Mouse (Mus musculus) heart, embryonic 11.5 days (tissue): ENCODE results near the gene Disc1. TPM values are rescaled to one million over a fixed set of nuclear protein-coding genes. Genes with fewer than 3 reads are reported as not detected.
A peak's percentile ranks its signal among the peaks of the same experiment; 100 is the strongest.

ENCODE experiments used
- ATAC-seq: fragments of 200-750 bp; cut with Nextera tagmentation; replicated peaks from 2 replicates; pipeline ENCODE4 v1.8.0; 2017; ENCODE audit warnings: moderate library complexity; ENCODE audit not compliant: insufficient number of reproducible peaks, low FRiP score, low TSS enrichment
- H3K27ac ChIP-seq: fragments of 300-500 bp; sonication (generic); 2 replicates; pipeline ENCODE4 v1.5.1; 2014; ENCODE audit warnings: mild to moderate bottlenecking, low read depth, low read length
- H3K27me3 ChIP-seq: fragments of 300-500 bp; sonication (generic); 2 replicates; pipeline ENCODE4 v1.6.1; 2014; ENCODE audit warnings: mild to moderate bottlenecking, low read length, mixed read lengths; ENCODE audit not compliant: control insufficient read depth, insufficient read depth
- H3K36me3 ChIP-seq: fragments of 300-500 bp; sonication (generic); 2 replicates; pipeline ENCODE4 v1.6.1; 2014; ENCODE audit warnings: mild to moderate bottlenecking, low read length, moderate library complexity, mixed read lengths; ENCODE audit not compliant: control insufficient read depth, insufficient read depth
- H3K4me1 ChIP-seq: fragments of 300-500 bp; sonication (generic); 2 replicates; pipeline ENCODE4 v1.6.1; 2014; ENCODE audit warnings: low read length; ENCODE audit not compliant: control insufficient read depth, insufficient read depth
- H3K4me2 ChIP-seq: fragments of 300-500 bp; sonication (generic); 2 replicates; pipeline ENCODE4 v1.6.1; 2014; ENCODE audit warnings: mild to moderate bottlenecking, moderate library complexity
- H3K4me3 ChIP-seq: fragments of 300-500 bp; sonication (generic); 2 replicates; pipeline ENCODE4 v1.5.1; 2014; ENCODE audit warnings: low read depth, low read length
- H3K9ac ChIP-seq: fragments of 300-500 bp; sonication (generic); 2 replicates; pipeline ENCODE4 v1.6.1; 2014; ENCODE audit warnings: mild to moderate bottlenecking, low read depth, low read length, moderate library complexity
- H3K9me3 ChIP-seq: fragments of 300-500 bp; sonication (generic); replicated peaks from 2 replicates; pipeline ENCODE4 v1.6.1; 2016; ENCODE audit warnings: low read length; ENCODE audit not compliant: control insufficient read depth
- WGBS: fragments of 180-500 bp; shearing (Covaris S2); extraction: QIAGEN DNeasy Blood & Tissue Kit; methylation state at CpG from one replicate; pipeline ENCODE4 v1.1.7; 2014; ENCODE audit not compliant: insufficient replicate concordance; 5-methylcytosine and 5-hydroxymethylcytosine counted together
- polyA plus RNA-seq: library from polyadenylated mRNA; unstranded; fragments of >200 nt; fragmentation: Nextera tagmentation; extraction: Ambion mirVana; gene quantifications from 2 replicates; pipeline ENCODE4 v1.2.1, GENCODE M21; 2014

Gene Disc1
- 1.8 and 2.1 TPM in 2 replicates for polyA plus RNA-seq

GRCm38 (mm10) chr8:125053505-125054435 lies at the start of gene Disc1:
Disc1 (plus strand) TSS chr8:125054195.
- Histone ChIP-seq H3K4me3 (peak within 1 kb of the TSS; percentile 60), H3K9ac (peak within 1 kb of the TSS; percentile 80), H3K27me3 (peaks cover 9% of the 10 kb centered on the region), H3K4me2 (peak within 1 kb of the TSS; percentile 93), H3K27ac (peak within 1 kb of the TSS; percentile 30; the same call in 1 of the 2 replicates), H3K36me3 (no peaks in the 10 kb centered on the region), H3K4me1 (peaks cover 9% of the 10 kb centered on the region; the same call in 1 of the 2 replicates), H3K9me3 (no peaks in the 10 kb centered on the region; the same call in 1 of the 2 replicates)
- WGBS: 1% methylated on average over 56 of the region's 65 CpGs
- ATAC-seq: peak; percentile 40; the same call in 1 of the 2 replicates

- peak within 1 kb of the TSS; percentile 74 for H3K27ac ChIP-seq
- no peaks in the 10 kb centered on the region for H3K27me3 ChIP-seq
- H3K9ac ChIP-seq: peak within 1 kb of the TSS; percentile 98
- peaks cover 4% of the 10 kb centered on the region; the same call in 1 of the 2 replicates for H3K4me1 ChIP-seq
- H3K36me3 ChIP-seq: peaks cover 10% of the 10 kb centered on the region
- no peaks in the 10 kb centered on the region for H3K9me3 ChIP-seq
- ATAC-seq: peak; percentile 95
- H3K4me2 ChIP-seq: peak within 1 kb of the TSS; percentile 78
- H3K4me3 ChIP-seq: peak within 1 kb of the TSS; percentile 100
- 3% methylated on average over 82 of the region's 84 CpGs for WGBS
These were observed 41.0 kb upstream of the Disc1 start, which contains the start of gene Tsnax for GRCm38 (mm10) chr8:125012695-125013627. Tsnax (plus strand) TSS chr8:125012997.

- 81% methylated on average over 8 of the region's 8 CpGs for WGBS
- H3K4me2 ChIP-seq: no peak overlapping the region
- H3K9ac ChIP-seq: no peak overlapping the region
- H3K4me3 ChIP-seq: no peak overlapping the region
- no peak for ATAC-seq
- no peaks in the 10 kb centered on the region for H3K27me3 ChIP-seq
- H3K36me3 ChIP-seq: peaks cover 16% of the 10 kb centered on the region
- no peak overlapping the region for H3K27ac ChIP-seq
- H3K4me1 ChIP-seq: no peaks in the 10 kb centered on the region
- H3K9me3 ChIP-seq: no peaks in the 10 kb centered on the region
These were observed 29.9 kb upstream of the Disc1 start for GRCm38 (mm10) chr8:125024085-125024484.

DNA sequence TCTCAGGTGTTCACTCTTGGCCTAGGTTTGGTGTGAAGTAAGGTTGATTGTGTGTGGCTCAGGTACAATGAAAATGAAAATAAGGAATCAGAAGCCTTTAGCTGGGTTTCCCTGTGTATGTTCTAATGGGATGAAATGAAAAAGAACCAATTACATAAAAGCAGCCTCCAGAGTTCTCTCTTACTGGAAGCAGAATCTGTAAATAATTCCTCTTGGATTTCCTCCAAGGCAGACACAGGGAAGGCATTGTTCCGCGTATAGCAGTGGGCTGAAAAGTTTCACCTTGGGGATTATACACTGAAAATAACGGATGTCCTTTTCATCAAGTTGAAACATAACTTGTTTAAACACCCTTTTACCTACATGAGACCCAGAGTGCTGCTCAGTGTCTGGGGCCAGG lies 26.8 kb upstream of the Disc1 start:
- H3K27me3 ChIP-seq: no peaks in the 10 kb centered on the region
- no peak overlapping the region for H3K27ac ChIP-seq
- H3K4me1 ChIP-seq: no peaks in the 10 kb centered on the region
- H3K4me2 ChIP-seq: no peak overlapping the region
- H3K36me3 ChIP-seq: peaks cover 29% of the 10 kb centered on the region
- no peak overlapping the region for H3K4me3 ChIP-seq
- WGBS: 85% methylated on average over 3 of the region's 3 CpGs
- ATAC-seq: no peak
- no peaks in the 10 kb centered on the region for H3K9me3 ChIP-seq
- H3K9ac ChIP-seq: no peak overlapping the region

DNA sequence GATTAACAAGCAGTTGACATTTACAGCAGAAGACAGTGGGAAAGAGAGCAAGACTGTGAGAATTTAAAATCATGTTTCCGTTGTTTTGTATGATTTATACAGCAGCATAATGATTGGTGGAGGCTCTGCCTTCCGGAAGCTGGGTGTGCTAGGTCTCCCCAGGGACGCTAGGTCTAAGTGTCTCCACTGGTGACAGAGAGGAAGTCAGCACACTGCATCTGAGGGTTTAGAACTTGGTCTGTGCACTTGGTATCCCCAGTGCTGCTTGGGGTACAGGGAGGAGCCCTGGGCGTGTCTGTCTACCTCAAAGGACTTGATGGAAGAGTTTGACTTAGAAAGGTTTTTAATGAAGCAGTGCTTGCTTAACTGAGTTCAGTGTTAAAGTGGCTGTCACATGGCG lies 25.2 kb upstream of the Disc1 start:
- 90% methylated on average over 5 of the region's 5 CpGs for WGBS
- no peak overlapping the region for H3K4me3 ChIP-seq
- no peaks in the 10 kb centered on the region for H3K9me3 ChIP-seq
- no peaks in the 10 kb centered on the region for H3K27me3 ChIP-seq
- H3K27ac ChIP-seq: no peak overlapping the region
- H3K9ac ChIP-seq: no peak overlapping the region
- no peak overlapping the region for H3K4me2 ChIP-seq
- ATAC-seq: no peak
- peaks cover 29% of the 10 kb centered on the region for H3K36me3 ChIP-seq
- H3K4me1 ChIP-seq: no peaks in the 10 kb centered on the region

GRCm38 (mm10) chr8:125031276-125031675 lies 22.7 kb upstream of the Disc1 start:
- H3K27ac ChIP-seq: no peak overlapping the region
- WGBS: 65% methylated on average over 5 of the region's 5 CpGs
- H3K36me3 ChIP-seq: peaks cover 16% of the 10 kb centered on the region
- H3K4me2 ChIP-seq: no peak overlapping the region
- H3K9me3 ChIP-seq: no peaks in the 10 kb centered on the region
- H3K9ac ChIP-seq: no peak overlapping the region
- no peaks in the 10 kb centered on the region for H3K4me1 ChIP-seq
- H3K4me3 ChIP-seq: no peak overlapping the region
- H3K27me3 ChIP-seq: no peaks in the 10 kb centered on the region
- ATAC-seq: no peak

- Histone ChIP-seq H3K9me3 (no peaks in the 10 kb centered on the region), H3K36me3 (peaks cover 16% of the 10 kb centered on the region), H3K4me3 (no peak overlapping the region), H3K27ac (no peak overlapping the region), H3K4me1 (no peaks in the 10 kb centered on the region), H3K4me2 (no peak overlapping the region), H3K9ac (no peak overlapping the region), H3K27me3 (no peaks in the 10 kb centered on the region)
- ATAC-seq: no peak
- 43% methylated on average over 8 of the region's 8 CpGs for WGBS
These were observed 19.3 kb upstream of the Disc1 start for GRCm38 (mm10) chr8:125034669-125035068.

GRCm38 (mm10) chr8:125037081-125037480 lies 16.9 kb upstream of the Disc1 start:
- Histone ChIP-seq H3K9me3 (no peaks in the 10 kb centered on the region), H3K27me3 (no peaks in the 10 kb centered on the region), H3K4me3 (no peak overlapping the region), H3K36me3 (peaks cover 7% of the 10 kb centered on the region; the same call in 1 of the 2 replicates), H3K9ac (no peak overlapping the region), H3K4me1 (no peaks in the 10 kb centered on the region), H3K27ac (no peak overlapping the region), H3K4me2 (no peak overlapping the region)
- WGBS: 79% methylated on average over 7 of the region's 7 CpGs
- ATAC-seq: no peak
